Mouse (Mus musculus): ENCODE measurements at regions not wholly inside any gene's neighbourhood (a gene's known extent, or its start where the extent isn't known, plus 50 kb on each side); places are given as distances from the start of the nearest gene placed in this dataset.

- DNase-seq (ENCODE audit: low spot score in 2 of 2), result peak in 1 of 2 experiments; percentile 51
Measured at GRCm38 (mm10) chr3:35102715-35103591, 452.7 kb downstream of the Sox2 start.

DNA sequence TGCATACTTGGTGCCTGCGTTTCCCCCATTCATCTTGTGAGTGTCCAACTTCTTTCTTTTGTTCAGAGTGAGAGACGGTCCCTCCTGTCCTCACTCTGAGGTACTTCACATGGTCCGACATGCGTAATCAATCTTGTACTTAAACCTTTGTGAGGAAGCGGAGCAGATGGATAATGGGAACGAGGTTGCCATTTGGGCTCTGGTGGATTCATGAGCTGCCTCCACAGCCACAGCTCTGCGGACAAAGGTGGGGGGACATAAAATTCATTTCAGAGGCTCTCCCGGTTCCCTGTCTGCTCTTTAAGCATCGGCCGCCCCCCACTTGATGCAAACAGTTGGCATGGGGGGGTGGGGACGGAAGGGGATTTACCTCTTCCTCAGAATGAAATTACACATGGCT is 454.7 kb downstream of the Sox2 start:
- no peak for DNase-seq (ENCODE audit: low spot score in 2 of 2)

DNA sequence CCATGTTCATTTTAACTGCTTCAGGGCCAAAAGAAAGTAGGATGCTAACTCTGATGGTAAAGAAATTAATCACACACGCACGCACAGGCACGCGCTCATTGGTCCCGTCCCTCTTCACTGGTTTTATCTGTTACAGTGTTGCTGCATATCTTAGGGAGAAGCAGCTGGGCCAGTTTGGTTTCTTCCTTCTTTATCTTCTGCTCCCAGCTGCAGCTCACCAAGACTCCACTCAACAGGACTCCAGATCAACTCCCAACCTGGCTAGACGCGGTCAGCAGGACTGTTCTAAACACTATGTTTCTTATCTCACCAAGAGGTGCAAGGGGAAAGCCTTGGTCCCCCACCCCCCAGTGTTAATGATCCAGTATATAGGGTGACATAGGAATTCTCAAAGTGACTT is 455.9 kb downstream of the Sox2 start:
- no peak for DNase-seq (ENCODE audit: low spot score in 2 of 2)

GRCm38 (mm10) chr3:35133477-35133876 is 483.3 kb downstream of the Sox2 start:
- no peak for DNase-seq (ENCODE audit: low spot score in 2 of 2)

DNA sequence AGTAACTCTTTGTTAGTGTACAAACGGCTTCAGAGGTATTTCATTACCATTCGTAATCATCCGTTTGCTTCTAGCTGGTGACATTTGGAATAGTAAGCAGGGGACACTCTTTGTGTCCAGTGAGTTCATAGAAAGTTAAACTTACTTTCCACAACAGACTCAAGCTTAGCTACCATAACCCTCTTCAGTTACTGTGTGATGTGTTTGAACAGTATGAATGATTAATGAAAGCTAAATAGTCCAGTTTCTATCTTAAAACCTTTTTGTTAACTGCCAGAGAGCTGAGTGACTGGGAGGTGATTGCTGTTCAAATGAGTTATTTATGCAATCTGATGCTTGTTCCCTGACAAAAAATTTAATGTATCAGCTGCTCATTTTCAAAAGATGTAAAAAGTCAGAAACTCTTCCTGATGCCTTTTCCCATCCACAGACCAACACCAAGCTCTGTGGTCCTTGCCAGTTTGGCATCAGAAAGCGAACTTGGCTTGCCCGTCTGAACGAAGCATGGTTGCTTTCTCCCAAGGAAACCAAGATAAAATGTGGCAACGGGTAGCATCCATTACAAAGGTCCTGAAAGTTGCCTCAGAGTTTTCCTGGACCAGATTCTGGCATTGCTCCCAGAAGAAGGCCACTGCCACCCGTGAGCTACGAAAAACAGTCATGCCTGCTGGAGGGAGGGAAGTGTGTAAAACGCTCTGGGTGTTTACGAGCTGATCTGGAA is 491.5 kb downstream of the Sox2 start:
- no peak for DNase-seq (ENCODE audit: low spot score in 2 of 2)

DNA sequence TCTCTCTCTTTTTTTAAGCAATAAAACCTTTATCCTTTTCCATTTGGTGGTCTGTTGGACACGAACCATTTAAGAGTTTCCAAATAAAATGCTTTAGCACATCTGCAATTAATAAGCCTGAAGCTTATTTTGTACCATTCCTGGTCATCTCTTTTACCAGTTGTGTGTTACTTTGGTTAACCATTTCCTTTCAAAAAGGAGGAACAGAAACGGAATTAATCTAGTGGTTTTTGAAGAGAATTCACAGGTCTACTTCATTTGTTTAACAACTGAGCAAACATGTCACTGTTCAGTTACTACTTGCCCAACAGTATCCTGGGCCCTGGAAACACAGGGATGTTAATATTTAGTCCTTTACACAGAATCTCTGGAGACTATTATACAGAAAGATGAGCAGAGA is 492.5 kb downstream of the Sox2 start:
- no peak for DNase-seq (ENCODE audit: low spot score in 2 of 2)

DNA sequence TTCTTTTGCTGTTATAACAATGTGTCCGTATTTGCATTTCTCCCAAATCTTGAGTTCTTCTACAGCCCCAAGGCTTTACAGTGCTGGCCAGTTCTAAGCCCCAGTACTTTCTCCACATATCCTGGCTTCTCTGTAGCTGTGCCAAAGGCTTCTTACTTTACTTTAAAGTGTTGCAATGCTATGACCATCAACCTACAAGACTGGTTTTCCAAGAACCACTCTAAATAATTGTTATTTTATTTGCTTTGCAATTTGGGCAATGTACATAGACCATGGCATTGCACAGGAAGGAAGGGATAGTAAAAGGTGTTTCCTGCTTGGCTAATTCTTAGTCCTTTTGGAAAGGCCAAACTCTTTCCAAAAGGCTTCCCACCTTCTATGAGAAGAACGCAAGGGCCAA is 495.4 kb downstream of the Sox2 start:
- no peak for DNase-seq (ENCODE audit: low spot score in 2 of 2)

- DNase-seq (ENCODE audit: low spot score in 2 of 2), result no peak
Measured at GRCm38 (mm10) chr3:35146681-35147080, 496.5 kb downstream of the Sox2 start.

GRCm38 (mm10) chr3:35149251-35149691 is 499.1 kb downstream of the Sox2 start:
- no peak for DNase-seq (ENCODE audit: low spot score in 2 of 2)

- no peak for DNase-seq (ENCODE audit: low spot score in 2 of 2)
Measured at GRCm38 (mm10) chr3:35152191-35152590, 502.0 kb downstream of the Sox2 start.

GRCm38 (mm10) chr3:35154266-35154665 is 504.1 kb downstream of the Sox2 start:
- no peak for DNase-seq (ENCODE audit: low spot score in 2 of 2)

- DNase-seq (ENCODE audit: low spot score in 2 of 2), result no peak
Measured at GRCm38 (mm10) chr3:35168676-35169075, 518.5 kb downstream of the Sox2 start.

- DNase-seq (ENCODE audit: low spot score in 2 of 2), result no peak
Measured at GRCm38 (mm10) chr3:35178759-35179440, 528.7 kb downstream of the Sox2 start.

- DNase-seq (ENCODE audit: low spot score in 2 of 2), result no peak
Measured at GRCm38 (mm10) chr3:35208526-35208925, 545.4 kb upstream of the Atp11b start.

- DNase-seq (ENCODE audit: low spot score in 2 of 2), result no peak
Measured at GRCm38 (mm10) chr3:35219394-35219793, 534.5 kb upstream of the Atp11b start.

DNA sequence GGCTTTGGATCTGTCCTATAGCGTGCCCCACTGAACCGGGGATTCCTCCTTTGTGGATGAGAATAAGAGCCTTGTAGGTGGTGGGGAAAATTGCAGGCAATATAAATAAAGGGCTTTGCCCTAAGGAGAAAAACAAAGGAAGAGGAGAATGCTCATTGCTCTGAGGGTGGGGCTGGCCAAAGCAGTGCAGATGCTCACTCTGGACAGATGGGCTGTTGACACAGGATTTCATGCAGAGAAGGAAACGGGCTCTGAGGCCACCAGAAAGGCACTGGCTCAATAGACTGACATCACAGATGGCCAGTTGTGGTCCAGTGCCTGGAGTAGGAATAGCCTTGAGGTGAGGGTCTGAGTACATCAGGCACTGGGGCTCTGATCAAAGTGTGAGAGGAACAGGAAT is 532.7 kb upstream of the Atp11b start:
- DNase-seq (ENCODE audit: low spot score in 2 of 2), result no peak

DNA sequence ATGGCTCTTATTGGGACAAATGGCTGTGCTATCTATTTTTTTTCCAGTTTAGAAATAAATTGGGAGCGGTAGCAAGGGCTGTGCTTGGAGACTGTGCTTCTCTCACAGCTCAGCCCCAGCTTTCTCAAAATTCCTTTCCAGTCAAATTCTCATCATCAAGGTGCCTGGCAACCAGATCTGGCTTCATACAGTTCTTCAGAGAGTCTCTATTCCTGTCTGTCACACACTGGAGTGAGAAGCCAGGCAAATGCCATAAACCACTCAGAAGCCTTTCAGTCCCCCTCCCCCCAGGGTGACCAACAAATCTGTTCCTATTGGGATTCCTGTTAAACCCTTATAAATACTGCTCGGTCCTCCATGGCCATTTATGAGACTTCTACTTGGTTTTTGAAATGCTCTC is 531.7 kb upstream of the Atp11b start:
- DNase-seq (ENCODE audit: low spot score in 2 of 2), result no peak

- no peak for DNase-seq (ENCODE audit: low spot score in 2 of 2)
Measured at GRCm38 (mm10) chr3:35225051-35225701, 528.7 kb upstream of the Atp11b start.

DNA sequence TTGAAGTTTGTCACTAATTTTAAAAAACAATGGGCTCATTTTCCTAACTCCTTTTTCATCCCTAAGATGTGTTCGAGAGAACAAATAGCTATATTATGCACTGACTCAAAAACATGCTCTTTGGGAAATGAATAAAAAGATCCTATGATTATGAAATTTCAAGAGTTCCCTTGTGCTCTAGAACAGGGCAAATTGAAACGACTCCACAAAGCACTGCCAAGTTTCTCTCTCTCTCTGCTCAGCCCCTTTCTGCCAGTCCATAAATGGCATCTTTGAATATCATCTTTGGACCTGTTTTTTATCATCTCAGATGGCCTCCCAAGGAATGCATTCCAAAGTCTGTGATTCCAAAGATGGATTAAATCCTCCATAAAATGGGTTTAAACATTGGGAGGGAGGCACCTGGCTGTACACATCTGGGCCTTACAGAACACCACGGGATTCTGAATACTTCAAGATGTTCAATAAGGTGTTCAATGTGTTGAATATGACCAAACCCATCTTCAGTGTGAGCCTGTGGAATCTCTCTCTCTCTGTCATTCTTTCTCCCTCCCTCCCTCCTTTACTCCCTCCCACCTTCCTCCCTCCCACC is 528.0 kb upstream of the Atp11b start:
- no peak for DNase-seq (ENCODE audit: low spot score in 2 of 2)

- DNase-seq (ENCODE audit: low spot score in 2 of 2), result no peak
Measured at GRCm38 (mm10) chr3:35231158-35231928, 522.6 kb upstream of the Atp11b start.

- no peak for DNase-seq (ENCODE audit: low spot score in 2 of 2)
Measured at GRCm38 (mm10) chr3:35232487-35232886, 521.4 kb upstream of the Atp11b start.

Measured in thymus, postnatal 10 days (tissue).